9 mouse cellular contexts compared by ENCODE assay signal in the genomic region with DNA sequence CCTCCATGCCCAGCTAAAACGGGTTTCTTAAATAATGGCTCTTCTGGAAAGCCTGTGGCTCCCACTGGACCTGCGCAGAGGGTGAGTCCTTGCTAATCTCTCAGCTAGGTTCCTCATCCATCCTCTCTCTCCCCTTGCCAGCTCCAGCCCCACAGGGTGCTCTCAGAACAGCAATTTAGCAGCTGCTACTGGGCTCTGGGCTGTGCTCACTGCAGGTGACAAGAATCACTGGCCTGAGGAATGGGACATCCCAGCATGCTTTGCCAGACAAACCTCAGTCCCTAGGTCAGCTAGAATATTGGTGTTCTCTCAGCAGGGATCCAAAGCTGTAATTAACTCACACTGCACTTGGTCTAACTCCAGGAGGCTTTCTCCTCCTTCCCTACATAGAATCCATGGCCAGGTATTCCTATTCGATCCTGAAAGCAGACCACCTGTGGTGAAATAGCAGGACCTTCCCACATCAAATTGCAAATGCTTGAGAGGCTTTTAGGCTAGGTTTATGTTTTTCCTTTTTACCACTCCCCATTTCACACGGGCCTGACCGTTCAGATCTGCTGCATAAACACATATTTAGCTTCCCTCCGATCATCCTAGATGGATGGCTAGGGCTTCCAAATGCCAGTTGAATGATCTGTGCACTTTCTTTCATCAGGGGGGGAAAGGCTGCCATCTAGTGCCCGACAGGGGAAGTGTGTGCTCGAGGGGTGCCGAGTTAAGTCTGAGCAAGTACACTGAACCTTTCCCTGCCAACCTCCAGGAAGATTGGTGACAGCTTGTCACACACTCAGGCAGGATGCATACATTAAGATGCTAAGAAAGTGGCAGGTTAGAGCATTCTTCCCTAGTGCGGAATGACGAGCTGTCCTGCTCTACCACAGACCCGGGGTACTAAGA. TPM values are rescaled to one million over a fixed set of nuclear protein-coding genes. Genes with fewer than 3 reads are reported as not detected.
DNase-seq lines count a peak whose midpoint lies in the region; ATAC-seq lines count a peak whose summit lies in the region.
"Had no signal": no experiment of that assay in that cellular context is flagged by ENCODE, and none has a peak within 500 bp of the region (broad histone marks: within the 10 kb centered on the region; RNA-seq: fewer than 3 reads in every experiment).

No protein-coding gene starts in this region.

- DNase-seq in ovary, postnatal 14 days (ENCODE audit: low spot score), result peak; percentile 34
- DNase-seq in ovary, postnatal 10 days (ENCODE audit: low spot score), result no peak
- peak; percentile 76 for DNase-seq in brain, adult 2 months (ENCODE audit: low read depth, low spot score)
- peak; percentile 73 for DNase-seq in hindbrain, embryonic 14.5 days (ENCODE audit: low spot score)
- DNase-seq in left cerebral cortex, postnatal 14 days (ENCODE audit: low spot score in 2 of 2), result peak; percentile 55 to 75
- DNase-seq in spleen, postnatal 4 days (ENCODE audit: low spot score in 2 of 2), result peak; percentile 45 to 76

- peak; percentile 71 for ATAC-seq in erythroid progenitor cell, adult 5-6 weeks (replicated peaks; ENCODE audit: low FRiP score, poor library complexity, severe bottlenecking)
- ATAC-seq in hindbrain, embryonic 14.5 days (ENCODE audit: low FRiP score), result peak; percentile 46; the same call in 1 of the 2 replicates
- ATAC-seq in midbrain, embryonic 15.5 days (replicated peaks), result peak; percentile 60

- no peak overlapping the region for H3K4me3 ChIP-seq in hindbrain, embryonic 14.5 days (replicated peaks; ENCODE audit: low read length)
- H3K4me3 ChIP-seq in midbrain, embryonic 15.5 days, result no peak overlapping the region
- H3K4me3 ChIP-seq: embryonic facial prominence, embryonic 12.5 days had no signal

- H3K9me3 ChIP-seq in hindbrain, embryonic 14.5 days (ENCODE audit: control insufficient read depth, low read length), result no peaks in the 10 kb centered on the region
- H3K9me3 ChIP-seq in midbrain, embryonic 15.5 days, result no peaks in the 10 kb centered on the region
- H3K9me3 ChIP-seq: embryonic facial prominence, embryonic 12.5 days had no signal

- H3K27me3 ChIP-seq in hindbrain, embryonic 14.5 days (ENCODE audit: control insufficient read depth, insufficient read depth, low read length), result no peaks in the 10 kb centered on the region
- no peaks in the 10 kb centered on the region for H3K27me3 ChIP-seq in midbrain, embryonic 15.5 days (replicated peaks)
- H3K27me3 ChIP-seq: embryonic facial prominence, embryonic 12.5 days had no signal

- peak overlapping the region; percentile 9; the same call in 1 of the 2 replicates for H3K4me2 ChIP-seq in hindbrain, embryonic 14.5 days (replicated peaks)
- H3K4me2 ChIP-seq in midbrain, embryonic 15.5 days, result peak overlapping the region; percentile 6; the same call in 1 of the 2 replicates
- H3K4me2 ChIP-seq: embryonic facial prominence, embryonic 12.5 days had no signal

- H3K27ac ChIP-seq in hindbrain, embryonic 14.5 days, result no peak overlapping the region
- H3K27ac ChIP-seq in midbrain, embryonic 15.5 days, result no peak overlapping the region
- H3K27ac ChIP-seq: embryonic facial prominence, embryonic 12.5 days had no signal

- H3K4me1 ChIP-seq in hindbrain, embryonic 14.5 days (replicated peaks; ENCODE audit: control insufficient read depth, insufficient read depth, low read length), result no peaks in the 10 kb centered on the region
- no peaks in the 10 kb centered on the region for H3K4me1 ChIP-seq in midbrain, embryonic 15.5 days
- H3K4me1 ChIP-seq: embryonic facial prominence, embryonic 12.5 days had no signal

- intact Hi-C loops in left cerebral cortex, postnatal 14 days (cut with DNase I), result no loop called here

- 19% methylated on average over 12 of the region's 12 CpGs for WGBS in hindbrain, embryonic 14.5 days
- whole genome bisulfite sequencing in midbrain, embryonic 15.5 days, result 14% methylated on average over 12 of the region's 12 CpGs

- no peaks in the 10 kb centered on the region for H3K36me3 ChIP-seq in hindbrain, embryonic 14.5 days (replicated peaks; ENCODE audit: control insufficient read depth, insufficient read depth)
- H3K36me3 ChIP-seq in midbrain, embryonic 15.5 days (replicated peaks), result no peaks in the 10 kb centered on the region
- H3K36me3 ChIP-seq: embryonic facial prominence, embryonic 12.5 days had no signal

- H3K9ac ChIP-seq in hindbrain, embryonic 14.5 days, result no peak overlapping the region
- H3K9ac ChIP-seq in midbrain, embryonic 15.5 days, result no peak overlapping the region
- H3K9ac ChIP-seq: embryonic facial prominence, embryonic 12.5 days had no signal

RNA-seq across cellular contexts. Expression of a gene that starts 22.6 kb away (rescaled TPM):
- 109 and 112 TPM in 2 replicates for total RNA-seq in erythroid progenitor cell, adult 5-6 weeks (2015; ENCODE audit: low replicate concordance)
- total RNA-seq in erythroid progenitor cell, adult 5-6 weeks (2017; ENCODE audit: low replicate concordance), result 92.1 and 145 TPM in 2 replicates
- polyA plus RNA-seq in hindbrain, embryonic 14.5 days (2014; fragmentation: Nextera tagmentation; extraction: Ambion mirVana), result 118 TPM in 2 replicates
- total RNA-seq in left cerebral cortex, postnatal 14 days (2021), result 10 to 100 TPM; 60.6 to 61.4 TPM
- 98.3 and 103 TPM in 2 replicates for polyA plus RNA-seq in midbrain, embryonic 15.5 days (2015; fragmentation: Nextera tagmentation; extraction: Ambion mirVana)
